Mouse (Mus musculus) intestine, postnatal 0 days (tissue): ENCODE measurements at regions not wholly inside any gene's neighbourhood (a gene's known extent, or its start where the extent isn't known, plus 50 kb on each side); places are given as distances from the start of the nearest gene placed in this dataset.

Experiments used
- ATAC-seq: fragments of 200-750 bp; cut with Nextera tagmentation; 2 replicates; pipeline ENCODE4 v1.8.0; 2017; ENCODE audit warnings: mild to moderate bottlenecking, moderate TSS enrichment, moderate library complexity
- H3K27ac ChIP-seq: fragments of 300-500 bp; sonication (generic); 2 replicates; pipeline ENCODE4 v1.5.1; 2014; ENCODE audit warnings: mild to moderate bottlenecking, low read depth, low read length, moderate library complexity
- H3K27me3 ChIP-seq: fragments of 300-500 bp; sonication (generic); replicated peaks from 2 replicates; pipeline ENCODE4 v1.6.1; 2014; ENCODE audit warnings: low read length, mixed read lengths; ENCODE audit not compliant: control insufficient read depth, insufficient read depth
- H3K36me3 ChIP-seq: fragments of 300-500 bp; sonication (generic); 2 replicates; pipeline ENCODE4 v1.6.1; 2014; ENCODE audit warnings: mild to moderate bottlenecking, moderate library complexity; ENCODE audit not compliant: control insufficient read depth, insufficient read depth
- H3K4me1 ChIP-seq: fragments of 300-500 bp; sonication (generic); replicated peaks from 2 replicates; pipeline ENCODE4 v1.6.1; 2014; ENCODE audit warnings: antibody characterized with exemption, low read length, mixed read lengths; ENCODE audit not compliant: control insufficient read depth, insufficient read depth
- H3K4me2 ChIP-seq: fragments of 300-500 bp; sonication (generic); replicated peaks from 2 replicates; pipeline ENCODE4 v1.6.1; 2014; ENCODE audit warnings: low read depth, mild to moderate bottlenecking, moderate library complexity
- H3K4me3 ChIP-seq: fragments of 300-500 bp; sonication (generic); 2 replicates; pipeline ENCODE4 v1.5.1; 2014; ENCODE audit warnings: low read depth, low read length
- H3K9ac ChIP-seq: fragments of 300-500 bp; sonication (generic); 2 replicates; pipeline ENCODE4 v1.6.1; 2014; ENCODE audit warnings: mild to moderate bottlenecking, low read depth, low read length
- H3K9me3 ChIP-seq: fragments of 300-500 bp; sonication (generic); 2 replicates; pipeline ENCODE4 v1.6.1; 2016; ENCODE audit warnings: mixed run types; ENCODE audit not compliant: control insufficient read depth
- CTCF ChIP-seq: sonication (generic); IDR thresholded peaks from 2 replicates; pipeline ENCODE4 v1.5.1; 2016; ENCODE audit warnings: low read depth, mild to moderate bottlenecking, control low read depth, antibody characterized with exemption, moderate library complexity
- WGBS: fragments of 180-500 bp; shearing (Covaris S2); extraction: QIAGEN DNeasy Blood & Tissue Kit; methylation state at CpG from one replicate; pipeline ENCODE4 v1.1.7; 2014; 5-methylcytosine and 5-hydroxymethylcytosine counted together

GRCm38 (mm10) chr2:70885674-70886073 lies 60.1 kb upstream of the Tlk1 start:
- WGBS, result 81% methylated on average over 6 of the region's 6 CpGs
- H3K9me3 ChIP-seq, result no peaks in the 10 kb centered on the region
- no peaks in the 10 kb centered on the region for H3K4me1 ChIP-seq
- no peaks in the 10 kb centered on the region for H3K36me3 ChIP-seq
- H3K27ac ChIP-seq, result no peak overlapping the region
- no peak overlapping the region for H3K4me2 ChIP-seq
- TF ChIP-seq CTCF, result no peak
- H3K27me3 ChIP-seq, result no peaks in the 10 kb centered on the region
- ATAC-seq, result no peak
- H3K4me3 ChIP-seq, result no peak overlapping the region
- no peak overlapping the region for H3K9ac ChIP-seq

GRCm38 (mm10) chr2:70877333-70878080 lies 52.0 kb upstream of the Tlk1 start:
- no peak for TF ChIP-seq CTCF
- Histone ChIP-seq H3K27me3 (no peaks in the 10 kb centered on the region), H3K9me3 (no peaks in the 10 kb centered on the region), H3K9ac (no peak overlapping the region), H3K4me2 (no peak overlapping the region), H3K36me3 (no peaks in the 10 kb centered on the region), H3K4me1 (no peaks in the 10 kb centered on the region), H3K4me3 (no peak overlapping the region), H3K27ac (no peak overlapping the region)
- no peak for ATAC-seq
- 78% methylated on average over 13 of the region's 13 CpGs for WGBS

- H3K27ac ChIP-seq, result no peak overlapping the region
- no peaks in the 10 kb centered on the region for H3K4me1 ChIP-seq
- no peak for TF ChIP-seq CTCF
- no peak for ATAC-seq
- H3K4me2 ChIP-seq, result no peak overlapping the region
- no peaks in the 10 kb centered on the region for H3K36me3 ChIP-seq
- H3K27me3 ChIP-seq, result no peaks in the 10 kb centered on the region
- no peak overlapping the region for H3K9ac ChIP-seq
- no peaks in the 10 kb centered on the region for H3K9me3 ChIP-seq
- H3K4me3 ChIP-seq, result no peak overlapping the region
- WGBS, result 75% methylated on average over 5 of the region's 5 CpGs
Measured at GRCm38 (mm10) chr2:70876251-70876650, 50.7 kb upstream of the Tlk1 start.
